Mouse (Mus musculus): ENCODE measurements around the gene Tnrc6a.

Gene Tnrc6a

DNA sequence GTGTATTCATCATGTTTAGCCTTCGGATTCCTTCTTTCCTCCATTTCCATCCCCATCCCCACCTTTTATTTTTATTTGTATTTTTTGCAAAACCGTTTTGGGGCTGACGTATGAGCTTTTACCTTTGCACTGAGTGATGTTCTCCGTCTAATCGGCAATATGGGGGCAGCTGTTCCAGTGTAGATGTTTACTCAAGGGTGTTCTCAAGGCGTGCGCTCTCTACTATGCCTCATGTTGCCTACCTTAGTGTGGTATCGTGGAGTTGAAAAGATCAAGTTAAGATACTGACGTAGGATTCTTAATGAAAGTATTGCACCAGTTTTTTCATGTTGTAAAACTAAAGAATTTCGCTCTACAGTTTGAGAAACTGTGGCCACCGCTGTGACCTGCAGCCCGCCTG is 69.5 kb downstream of the Tnrc6a start:
- DNase-seq, result no peak

GRCm38 (mm10) chr7:123194696-123195095 is 71.0 kb downstream of the Tnrc6a start:
- no peak for DNase-seq

GRCm38 (mm10) chr7:123196432-123196831 is 72.7 kb downstream of the Tnrc6a start:
- DNase-seq, result no peak

GRCm38 (mm10) chr7:123198695-123199094 is 75.0 kb downstream of the Tnrc6a start:
- DNase-seq, result no peak

DNA sequence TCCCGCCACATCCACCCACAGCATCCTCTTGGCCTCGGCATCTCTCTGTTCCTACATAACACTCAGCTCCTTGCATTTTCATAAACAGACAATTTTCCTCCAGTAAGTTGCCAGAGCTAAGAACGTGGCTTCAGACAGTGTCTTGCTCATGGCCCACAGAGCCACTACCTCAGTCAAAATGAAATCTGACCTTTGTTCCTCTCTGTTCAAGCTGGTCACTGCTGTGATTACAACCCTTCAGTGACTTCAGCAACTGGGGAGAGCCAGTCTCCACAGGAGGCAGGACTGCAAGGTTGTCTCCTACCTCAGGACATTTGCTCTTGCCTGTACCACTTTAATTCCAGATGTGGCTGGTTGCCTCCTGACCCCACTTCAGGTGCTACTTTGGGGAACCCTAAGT is 75.5 kb downstream of the Tnrc6a start:
- DNase-seq, result no peak

DNA sequence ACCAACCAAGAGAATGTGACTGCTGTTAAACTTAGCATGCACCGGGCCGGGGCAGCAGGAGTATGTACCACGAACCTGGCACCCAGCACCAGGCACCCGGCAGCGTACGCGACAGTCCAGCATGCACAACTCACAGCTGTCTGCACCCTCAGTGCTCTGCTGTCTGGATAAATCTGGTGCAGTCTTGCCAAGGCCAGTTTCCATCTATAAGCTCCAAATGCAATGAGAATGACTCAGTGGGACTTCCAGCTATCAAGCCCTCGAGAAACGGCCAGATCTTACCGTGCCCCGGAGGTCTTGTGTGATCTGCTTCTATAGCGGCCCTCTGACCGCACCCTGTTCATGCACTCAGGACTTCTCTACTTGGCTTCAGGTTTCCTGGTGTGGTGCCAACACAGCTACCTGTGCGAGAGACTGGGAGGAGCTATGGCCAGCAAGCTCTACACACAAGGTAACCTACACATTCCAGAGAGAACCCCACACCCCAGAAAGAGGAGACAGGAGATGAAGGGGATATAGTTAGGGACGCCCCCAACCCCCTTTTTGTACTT is 76.0 kb downstream of the Tnrc6a start:
- peak; percentile 13 to 47 for DNase-seq

GRCm38 (mm10) chr7:123200722-123201121 is 77.0 kb downstream of the Tnrc6a start:
- no peak for DNase-seq

- DNase-seq, result peak; percentile 16 to 18
These were observed 81.6 kb downstream of the Tnrc6a start for GRCm38 (mm10) chr7:123205261-123205660.

- no peak for DNase-seq
These were observed 83.9 kb downstream of the Tnrc6a start for GRCm38 (mm10) chr7:123207561-123207960.

DNA sequence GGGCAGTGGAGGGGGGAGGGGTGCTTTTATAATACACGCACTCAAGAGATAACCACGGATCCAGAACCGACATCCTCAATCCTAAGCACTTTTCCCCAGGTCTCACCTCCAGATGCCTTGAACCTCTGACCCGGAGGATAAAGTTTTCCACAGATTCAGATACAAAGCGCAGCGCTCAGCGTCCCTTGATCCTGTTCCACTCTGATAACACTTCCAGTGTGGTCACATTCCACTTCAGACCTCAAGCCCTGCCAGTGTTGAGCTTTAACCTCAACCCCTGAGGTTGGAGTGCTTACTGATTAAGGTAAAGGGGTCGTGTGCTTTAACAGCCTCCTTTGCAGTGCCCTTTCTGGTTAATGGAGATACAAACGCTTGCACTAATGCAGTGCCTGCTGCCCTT is 86.2 kb downstream of the Tnrc6a start:
- no peak for DNase-seq

DNA sequence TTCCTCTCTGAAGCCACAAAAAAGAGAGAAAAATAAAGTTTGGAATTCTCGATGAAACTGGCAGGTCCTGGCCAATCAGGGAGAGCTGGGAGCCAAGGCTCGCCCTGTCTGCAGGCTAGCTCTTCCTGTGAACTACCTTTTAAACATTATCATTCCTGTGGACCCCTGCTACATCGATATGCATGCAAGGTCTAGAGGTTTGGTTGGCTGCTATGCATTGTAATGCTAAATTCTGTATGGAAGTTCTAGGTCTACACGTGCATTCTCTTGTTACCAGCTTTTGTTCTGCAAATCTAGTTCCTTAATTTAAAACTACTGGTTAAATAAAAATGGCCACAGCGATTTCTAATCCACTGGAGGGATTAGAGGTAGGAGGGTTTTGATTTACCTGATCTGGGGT is 87.8 kb downstream of the Tnrc6a start:
- DNase-seq, result no peak

DNA sequence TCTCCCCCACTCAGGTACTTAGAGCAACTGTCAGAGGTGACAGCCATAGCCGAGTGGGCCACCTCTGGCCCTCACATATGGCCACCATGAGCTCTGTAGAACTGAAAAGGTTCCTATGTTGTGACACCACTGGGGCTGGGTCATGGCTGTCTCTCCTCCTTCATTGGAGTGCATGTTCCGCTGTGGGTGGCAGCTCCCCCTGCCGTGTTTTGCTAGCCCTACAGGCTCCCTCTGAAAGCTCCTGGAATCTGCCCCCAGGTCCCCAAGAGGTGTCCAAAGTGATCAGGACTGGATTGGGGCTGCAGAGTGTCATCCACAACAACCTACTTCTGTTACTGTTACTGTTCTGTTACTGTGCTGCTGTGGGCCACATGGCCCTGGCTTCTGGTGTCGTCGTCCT is 88.6 kb downstream of the Tnrc6a start:
- DNase-seq, result no peak

GRCm38 (mm10) chr7:123214365-123215075 is 90.8 kb downstream of the Tnrc6a start, which contains the start of gene Slc5a11:
TSS of gene Slc5a11 (plus strand) at chr7:123214780.
- no peak for DNase-seq

DNA sequence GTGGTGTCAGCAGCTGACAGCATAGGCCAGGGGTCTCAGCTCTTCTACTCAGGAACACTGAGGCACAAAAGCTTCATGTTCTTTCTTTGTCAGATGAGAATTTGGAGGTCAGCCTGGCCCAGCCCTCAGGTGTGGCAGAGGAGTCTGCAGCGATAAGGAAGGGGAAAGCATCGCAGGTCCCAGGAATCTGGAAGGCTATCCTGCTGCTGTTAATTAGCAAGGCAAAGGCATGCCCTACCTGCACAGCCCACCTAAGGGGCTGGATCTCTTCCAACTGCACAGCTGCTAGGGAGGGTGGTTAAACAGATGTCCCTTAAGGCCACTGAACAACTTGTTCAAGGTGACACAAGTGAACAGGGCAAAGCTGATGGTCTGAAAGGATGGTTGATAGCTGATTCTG is 91.5 kb downstream of the Tnrc6a start:
- DNase-seq, result no peak

GRCm38 (mm10) chr7:123217448-123218354 is 94.0 kb downstream of the Tnrc6a start:
- DNase-seq, result no peak

- DNase-seq, result no peak
These were observed 94.9 kb downstream of the Tnrc6a start for GRCm38 (mm10) chr7:123218620-123219019.

GRCm38 (mm10) chr7:123219781-123220632 is 96.3 kb downstream of the Tnrc6a start:
- no peak for DNase-seq

GRCm38 (mm10) chr7:123220633-123220942 is 96.9 kb downstream of the Tnrc6a start:
- DNase-seq, result no peak

DNA sequence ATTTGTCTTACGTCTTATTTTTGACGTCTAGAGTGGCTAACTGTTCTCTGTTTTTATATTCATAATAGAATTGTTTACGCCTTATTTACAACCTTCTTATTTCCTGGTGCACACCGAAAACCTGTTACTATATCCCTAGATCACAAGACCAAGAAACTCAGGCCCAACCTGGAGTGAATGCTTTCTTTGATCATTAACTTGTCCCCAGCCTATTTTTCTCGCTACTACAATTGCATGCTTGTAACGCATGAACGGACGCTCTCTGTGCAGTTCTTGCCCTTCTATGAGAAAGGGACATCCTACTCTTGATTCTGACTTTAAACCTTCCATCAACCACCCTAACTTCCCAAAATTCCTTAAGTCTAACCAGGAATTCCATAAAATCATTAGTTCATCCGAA is 100.4 kb downstream of the Tnrc6a start:
- no peak for DNase-seq

DNA sequence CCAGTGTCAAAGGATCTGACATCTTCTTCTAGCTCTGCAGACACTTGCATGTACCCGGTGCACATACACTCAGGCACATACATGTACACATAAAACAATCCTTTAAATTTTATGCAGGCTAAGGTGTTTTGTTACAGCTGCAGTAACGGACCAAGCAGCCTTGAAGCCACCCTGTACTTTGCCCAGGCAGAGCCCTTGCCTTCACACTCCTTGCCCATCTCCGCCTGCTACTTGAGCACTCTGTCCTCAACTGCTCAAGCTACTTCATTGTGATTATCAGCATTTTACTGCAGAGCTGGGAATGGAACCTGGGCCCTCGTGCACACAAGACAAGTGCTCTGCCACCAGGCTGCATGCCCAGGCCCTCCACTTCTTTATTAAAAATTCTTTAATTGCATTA is 101.5 kb downstream of the Tnrc6a start:
- DNase-seq, result no peak

- DNase-seq, result no peak
These were observed 111.8 kb downstream of the Tnrc6a start for GRCm38 (mm10) chr7:123235449-123235848.

DNA sequence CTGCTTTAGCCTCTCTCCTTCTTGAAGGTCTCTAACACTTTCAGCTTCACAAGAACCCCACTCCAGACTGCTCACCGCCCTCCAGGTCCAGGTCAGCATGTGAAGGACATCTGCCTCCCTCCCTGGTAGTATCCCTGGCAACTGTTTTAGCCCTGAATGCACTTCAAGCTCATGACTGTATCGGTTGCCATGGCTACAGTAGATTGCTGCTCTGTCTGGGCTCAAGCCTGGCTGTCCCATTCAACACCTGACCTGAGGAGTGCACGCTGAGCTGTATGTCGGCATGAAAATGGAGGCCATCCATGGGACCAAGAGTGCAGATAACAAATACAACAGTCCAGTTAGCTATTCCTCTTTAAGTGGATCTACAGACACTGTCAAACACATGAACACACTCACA is 114.9 kb downstream of the Tnrc6a start:
- DNase-seq, result no peak

- DNase-seq, result no peak
These were observed 116.4 kb downstream of the Tnrc6a start for GRCm38 (mm10) chr7:123240064-123240463.

Measured in lung, adult 18-20 months (tissue).